Mouse (Mus musculus): ENCODE data around the gene Fut2.

- TF ChIP-seq POLR2A (IDR thresholded peaks at IDR 0.05; ENCODE audit: low read depth, low read length) (no peak), TCF12 (IDR thresholded peaks at IDR 0.05; ENCODE audit: low read depth, low read length) (no peak), CTCF (conservative IDR thresholded peaks at IDR 0.05 in 1 of 2, IDR thresholded peaks at IDR 0.05 in 1 of 2; ENCODE audit: low read depth in 2 of 2, low read length in 2 of 2) (no peak), EP300 (IDR thresholded peaks at IDR 0.05; ENCODE audit: low read length) (0 out of 2 replicates have a peak, but pooled peaks have one; percentile 29), CHD1 (IDR thresholded peaks at IDR 0.05; ENCODE audit: low read depth, low read length) (0 out of 2 replicates have a peak, but pooled peaks have one; percentile 61), NRF1 (IDR thresholded peaks at IDR 0.05; ENCODE audit: low read depth, low read length) (no peak), SIN3A (IDR thresholded peaks at IDR 0.05; ENCODE audit: low read length) (no peak), MAZ (IDR thresholded peaks at IDR 0.05; ENCODE audit: low read depth, low read length) (0 out of 2 replicates have a peak, but pooled peaks have one; percentile 56), SMC3 (IDR thresholded peaks at IDR 0.05; ENCODE audit: low read depth, low read length) (no peak)
Observed at GRCm38 (mm10) chr7:45644872-45645590, 21.2 kb downstream of the Fut2 start.
